Mouse (Mus musculus) heart, postnatal 0 days (tissue): ENCODE measurements around the gene Tecta. TPM values are rescaled to one million over a fixed set of nuclear protein-coding genes. Genes with fewer than 3 reads are reported as not detected.

Experiments used
- ATAC-seq: fragments of 200-750 bp; cut with Nextera tagmentation; 2 replicates; pipeline ENCODE4 v1.8.0; 2017; ENCODE audit warnings: low read depth, moderate number of reproducible peaks, moderate library complexity; ENCODE audit not compliant: insufficient read depth
- DNase-seq: peaks from one replicate; pipeline ENCODE4 v3.0.0-alpha.2; 2016; ENCODE audit warnings: low spot score
- H3K27ac ChIP-seq: fragments of 300-500 bp; sonication (generic); 2 replicates; pipeline ENCODE4 v1.5.1; 2014; ENCODE audit warnings: low read depth, mild to moderate bottlenecking
- H3K27me3 ChIP-seq: fragments of 300-500 bp; sonication (generic); 2 replicates; pipeline ENCODE4 v1.6.1; 2014; ENCODE audit warnings: low read length, mixed read lengths; ENCODE audit not compliant: control insufficient read depth, insufficient read depth
- H3K36me3 ChIP-seq: fragments of 300-500 bp; sonication (generic); replicated peaks from 2 replicates; pipeline ENCODE4 v1.6.1; 2014; ENCODE audit warnings: low read length, mixed read lengths; ENCODE audit not compliant: control insufficient read depth, insufficient read depth
- H3K4me1 ChIP-seq: fragments of 300-500 bp; sonication (generic); 2 replicates; pipeline ENCODE4 v1.6.1; 2014; ENCODE audit warnings: antibody characterized with exemption; ENCODE audit not compliant: control insufficient read depth, insufficient read depth
- H3K4me2 ChIP-seq: fragments of 300-500 bp; sonication (generic); 2 replicates; pipeline ENCODE4 v1.6.1; 2014; ENCODE audit warnings: low read depth, mild to moderate bottlenecking, low read length, moderate library complexity
- H3K4me3 ChIP-seq: fragments of 300-500 bp; sonication (generic); 2 replicates; pipeline ENCODE4 v1.5.1; 2014; ENCODE audit warnings: low read depth, low read length
- H3K9ac ChIP-seq: fragments of 300-500 bp; sonication (generic); replicated peaks from 2 replicates; pipeline ENCODE4 v1.6.1; 2014; ENCODE audit warnings: low read depth, low read length, mixed read lengths
- H3K9me3 ChIP-seq: fragments of 300-500 bp; sonication (generic); replicated peaks from 2 replicates; pipeline ENCODE4 v1.6.1; 2016; ENCODE audit warnings: low read length; ENCODE audit not compliant: control insufficient read depth
- CTCF ChIP-seq: IDR thresholded peaks from 2 replicates; pipeline ENCODE4 v1.5.1; 2016; ENCODE audit warnings: antibody characterized with exemption, control low read depth, low read depth
- EP300 ChIP-seq: IDR thresholded peaks from 2 replicates; pipeline ENCODE4 v1.6.1; 2016; ENCODE audit warnings: antibody characterized with exemption, low read depth
- WGBS: fragments of 180-500 bp; shearing (Covaris S2); extraction: QIAGEN DNeasy Blood & Tissue Kit; methylation state at CpG from one replicate; pipeline ENCODE4 v1.1.7; 2014; 5-methylcytosine and 5-hydroxymethylcytosine counted together
- polyA plus RNA-seq: library from polyadenylated mRNA; unstranded; fragments of >200 nt; fragmentation: Nextera tagmentation; extraction: Ambion mirVana; gene quantifications from 2 replicates; pipeline ENCODE4 v1.2.1, GENCODE M21; 2015
- total RNA-seq: library from RNA; depleted of rRNA; stranded (reverse); fragments of >200 nt; gene quantifications from 2 replicates; pipeline ENCODE4 v1.2.3, GENCODE M21; 2014; ENCODE audit warnings: low replicate concordance

Tecta gene
- total and polyA plus RNA-seq, 2 experiments from 2014 or later, result 0.04 to 0.19 TPM

- Histone ChIP-seq H3K36me3 (no peaks in the 10 kb centered on the region), H3K9ac (no peak overlapping the region), H3K9me3 (no peaks in the 10 kb centered on the region), H3K27me3 (no peaks in the 10 kb centered on the region), H3K27ac (no peak overlapping the region), H3K4me2 (no peak overlapping the region), H3K4me3 (no peak overlapping the region), H3K4me1 (peaks cover 7% of the 10 kb centered on the region; the same call in 1 of the 2 replicates)
- TF ChIP-seq EP300 (no peak), CTCF (no peak)
- ATAC-seq (no peak), DNase-seq (no peak)
- WGBS, result 72% methylated on average over 13 of the region's 13 CpGs
Measured at GRCm38 (mm10) chr9:42337026-42337425, 62.7 kb downstream of the Tecta start.

- H3K27me3 ChIP-seq, result no peaks in the 10 kb centered on the region
- ATAC-seq (no peak), DNase-seq (no peak)
- 74% methylated on average over 1 of the region's 1 CpGs for WGBS
- H3K9ac ChIP-seq, result no peak overlapping the region
- no peak overlapping the region for H3K4me2 ChIP-seq
- peaks cover 7% of the 10 kb centered on the region; the same call in 1 of the 2 replicates for H3K4me1 ChIP-seq
- TF ChIP-seq CTCF (no peak), EP300 (no peak)
- no peaks in the 10 kb centered on the region for H3K36me3 ChIP-seq
- no peak overlapping the region for H3K4me3 ChIP-seq
- H3K27ac ChIP-seq, result no peak overlapping the region
- H3K9me3 ChIP-seq, result no peaks in the 10 kb centered on the region
Measured at GRCm38 (mm10) chr9:42336575-42336974, 63.2 kb downstream of the Tecta start.

GRCm38 (mm10) chr9:42334885-42335284 lies 64.8 kb downstream of the Tecta start:
- TF ChIP-seq CTCF (no peak), EP300 (no peak)
- Histone ChIP-seq H3K27ac (no peak overlapping the region), H3K27me3 (0 out of 2 replicates have a peak, but pooled peaks cover under 1% of the 10 kb centered on the region), H3K4me1 (peaks cover 7% of the 10 kb centered on the region; the same call in 1 of the 2 replicates), H3K9me3 (no peaks in the 10 kb centered on the region), H3K36me3 (no peaks in the 10 kb centered on the region), H3K4me2 (no peak overlapping the region), H3K9ac (no peak overlapping the region), H3K4me3 (no peak overlapping the region)
- DNase-seq (no peak), ATAC-seq (no peak)
- WGBS, result 72% methylated on average over 3 of the region's 3 CpGs

- no peak overlapping the region for H3K4me2 ChIP-seq
- no peak for ATAC-seq
- H3K27ac ChIP-seq, result no peak overlapping the region
- WGBS, result 31% methylated on average over 12 of the region's 12 CpGs
- no peak overlapping the region for H3K4me3 ChIP-seq
- DNase-seq, result no peak
- H3K36me3 ChIP-seq, result no peaks in the 10 kb centered on the region
- TF ChIP-seq CTCF (no peak), EP300 (no peak)
- 0 out of 2 replicates have a peak, but pooled peaks cover 3% of the 10 kb centered on the region for H3K27me3 ChIP-seq
- H3K9me3 ChIP-seq, result no peaks in the 10 kb centered on the region
- H3K4me1 ChIP-seq, result peaks cover 7% of the 10 kb centered on the region; the same call in 1 of the 2 replicates
- no peak overlapping the region for H3K9ac ChIP-seq
Measured at GRCm38 (mm10) chr9:42332692-42333091, 67.0 kb downstream of the Tecta start.

GRCm38 (mm10) chr9:42331341-42331740 lies 68.4 kb downstream of the Tecta start:
- DNase-seq (no peak), ATAC-seq (no peak)
- no peak overlapping the region for H3K4me3 ChIP-seq
- TF ChIP-seq CTCF (no peak), EP300 (no peak)
- H3K27me3 ChIP-seq, result peaks cover 8% of the 10 kb centered on the region; the same call in 1 of the 2 replicates
- no peak overlapping the region for H3K9ac ChIP-seq
- H3K36me3 ChIP-seq, result no peaks in the 10 kb centered on the region
- 92% methylated on average over 7 of the region's 7 CpGs for WGBS
- H3K9me3 ChIP-seq, result no peaks in the 10 kb centered on the region
- H3K27ac ChIP-seq, result no peak overlapping the region
- H3K4me2 ChIP-seq, result no peak overlapping the region
- peaks cover 7% of the 10 kb centered on the region; the same call in 1 of the 2 replicates for H3K4me1 ChIP-seq

GRCm38 (mm10) chr9:42329753-42330152 lies 70.0 kb downstream of the Tecta start:
- H3K9me3 ChIP-seq, result no peaks in the 10 kb centered on the region
- H3K4me3 ChIP-seq, result no peak overlapping the region
- H3K4me1 ChIP-seq, result 0 out of 2 replicates have a peak, but pooled peaks cover 2% of the 10 kb centered on the region
- no peak overlapping the region for H3K27ac ChIP-seq
- no peak overlapping the region for H3K9ac ChIP-seq
- H3K36me3 ChIP-seq, result no peaks in the 10 kb centered on the region
- H3K4me2 ChIP-seq, result no peak overlapping the region
- H3K27me3 ChIP-seq, result peaks cover 19% of the 10 kb centered on the region
- ATAC-seq, result no peak
- TF ChIP-seq EP300 (no peak), CTCF (no peak)
- DNase-seq, result no peak
- 66% methylated on average over 9 of the region's 9 CpGs for WGBS
